Mouse (Mus musculus): ENCODE data around the gene Csf3.
"Not testable (repeated sequence)": the region's sequence is repeated elsewhere in the genome, so short reads cannot be mapped to it uniquely, and the experiment has no call there.

Csf3 gene

DNA sequence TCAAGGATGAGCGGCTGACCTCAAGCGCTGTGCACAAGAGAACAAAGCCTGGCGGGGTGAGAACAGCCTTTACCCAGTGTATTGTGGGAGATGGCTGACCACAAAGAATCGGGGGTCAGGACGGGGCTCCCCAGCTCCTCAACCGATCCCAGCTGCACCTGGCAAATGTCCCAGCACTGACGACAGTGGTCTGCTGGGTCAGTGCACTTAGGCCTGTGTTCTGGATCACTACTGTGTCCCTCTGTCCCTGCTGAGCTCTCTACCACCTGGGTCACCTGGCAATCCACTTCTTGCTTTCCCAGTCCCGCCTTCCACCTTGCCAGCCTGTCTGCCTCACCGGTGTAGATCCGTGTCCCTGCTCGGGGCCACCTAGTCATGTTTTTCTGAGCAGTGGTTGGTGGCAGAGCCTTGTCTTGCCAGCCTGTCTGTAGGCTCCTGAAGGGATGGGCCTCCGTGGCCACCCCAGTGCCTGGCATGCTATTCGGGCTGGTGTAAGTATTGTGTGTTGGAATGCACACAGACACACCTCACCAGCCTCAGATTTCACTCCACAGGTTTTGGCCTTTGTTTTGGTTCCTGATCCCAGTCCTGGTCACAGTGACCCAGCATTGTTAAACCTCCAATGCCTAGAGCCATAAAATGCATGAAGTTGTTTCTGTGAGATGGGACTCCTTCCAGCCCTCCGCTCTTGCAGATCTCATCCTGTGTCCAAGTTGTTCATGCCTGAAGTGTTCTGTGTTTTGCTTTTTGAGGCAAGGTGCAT lies 4.4 kb upstream of the Csf3 start:
- DNase-seq (ENCODE audit: low read depth, low spot score) = no peak

- DNase-seq (ENCODE audit: low read depth, low spot score) = no peak
Observed at GRCm38 (mm10) chr11:98697225-98697624, 3.8 kb upstream of the Csf3 start.

GRCm38 (mm10) chr11:98698849-98699640 lies 2.0 kb upstream of the Csf3 start:
- no peak for DNase-seq (ENCODE audit: low read depth, low spot score)

DNA sequence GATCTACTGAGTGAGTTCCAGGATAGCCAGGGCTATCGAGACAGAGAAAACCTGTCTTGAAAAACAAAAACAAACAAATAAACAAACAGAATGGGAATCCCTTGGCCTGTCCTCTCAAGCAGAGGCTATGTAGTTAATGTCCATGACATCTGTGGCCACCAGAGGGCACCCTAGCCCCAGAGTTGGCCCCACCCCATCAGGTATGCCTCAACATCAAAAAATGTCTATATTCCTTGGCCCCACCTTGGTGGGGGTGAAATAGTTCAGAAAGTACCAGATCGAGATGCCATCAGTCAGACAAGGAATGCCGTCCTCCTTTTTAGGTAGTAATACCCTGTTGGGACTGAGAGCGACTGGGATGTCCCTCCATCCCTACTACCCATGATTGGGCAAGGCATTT lies 1.2 kb upstream of the Csf3 start:
- peak; percentile 50 for DNase-seq (ENCODE audit: low read depth, low spot score)

- no peak for DNase-seq (ENCODE audit: low read depth, low spot score)
Observed at GRCm38 (mm10) chr11:98702323-98702722, 1.3 kb downstream of the Csf3 start.

DNA sequence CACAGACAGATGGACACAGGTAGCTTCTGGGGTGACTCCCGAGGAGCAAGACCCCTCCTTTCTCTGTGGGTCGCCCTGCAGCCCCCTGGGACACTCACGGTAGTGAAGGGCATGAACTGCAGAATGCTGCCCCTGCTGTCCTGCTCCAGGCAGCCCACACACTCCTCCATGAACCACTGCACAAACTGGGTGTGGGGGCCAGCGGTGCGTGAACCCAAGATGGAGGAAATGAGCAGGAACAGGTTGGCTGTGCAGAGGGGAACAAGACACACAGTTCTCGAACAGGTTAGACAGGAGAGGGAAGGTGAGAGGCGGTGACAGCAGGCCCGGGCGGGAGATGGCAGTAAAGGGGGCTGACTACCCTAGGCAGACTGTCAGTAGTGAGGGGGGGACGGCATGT lies 4.0 kb downstream of the Csf3 start:
- no peak for DNase-seq (ENCODE audit: low read depth, low spot score)

DNA sequence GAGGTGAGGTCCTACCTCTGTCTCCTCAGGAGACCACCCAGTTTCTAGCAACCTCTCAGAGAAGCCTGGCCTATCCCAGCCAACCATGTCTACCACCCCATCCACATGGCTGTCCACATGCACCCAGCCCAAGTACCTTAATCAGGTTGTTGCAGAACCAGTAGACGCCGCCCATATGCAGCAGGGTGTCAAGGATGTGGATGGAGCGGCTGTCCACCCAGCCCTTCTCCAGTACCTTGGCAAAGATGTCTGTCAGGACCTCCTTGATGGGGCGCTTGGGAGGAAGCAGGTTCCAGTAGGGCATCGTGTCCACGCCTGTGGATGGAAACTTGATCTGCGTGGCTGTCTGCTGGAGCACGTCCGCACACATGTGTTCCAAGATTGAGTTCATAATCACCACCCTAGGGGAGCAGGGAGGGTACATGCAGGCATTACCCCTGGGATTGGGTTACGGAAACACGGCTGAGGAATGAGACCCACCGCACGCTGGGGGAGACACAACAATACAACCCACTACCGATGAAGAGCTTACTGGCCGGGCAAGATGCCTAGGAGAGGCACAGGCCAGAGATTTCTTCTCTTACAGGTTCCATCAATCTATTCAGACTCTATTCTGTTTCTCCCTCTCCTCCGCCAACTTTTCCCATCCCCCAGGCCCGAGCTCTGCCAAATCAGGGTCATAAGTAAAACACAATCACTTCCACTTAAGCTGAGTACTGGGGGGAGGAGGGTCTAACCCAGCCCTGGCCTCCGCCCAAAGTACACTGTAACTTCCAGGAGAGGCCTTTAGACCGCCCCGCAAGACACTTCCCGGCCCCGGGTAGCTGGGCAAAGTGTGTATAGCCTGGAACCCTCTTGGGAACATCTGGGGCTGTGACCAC lies 6.6 kb downstream of the Csf3 start:
- no peak for DNase-seq (ENCODE audit: low read depth, low spot score)

DNA sequence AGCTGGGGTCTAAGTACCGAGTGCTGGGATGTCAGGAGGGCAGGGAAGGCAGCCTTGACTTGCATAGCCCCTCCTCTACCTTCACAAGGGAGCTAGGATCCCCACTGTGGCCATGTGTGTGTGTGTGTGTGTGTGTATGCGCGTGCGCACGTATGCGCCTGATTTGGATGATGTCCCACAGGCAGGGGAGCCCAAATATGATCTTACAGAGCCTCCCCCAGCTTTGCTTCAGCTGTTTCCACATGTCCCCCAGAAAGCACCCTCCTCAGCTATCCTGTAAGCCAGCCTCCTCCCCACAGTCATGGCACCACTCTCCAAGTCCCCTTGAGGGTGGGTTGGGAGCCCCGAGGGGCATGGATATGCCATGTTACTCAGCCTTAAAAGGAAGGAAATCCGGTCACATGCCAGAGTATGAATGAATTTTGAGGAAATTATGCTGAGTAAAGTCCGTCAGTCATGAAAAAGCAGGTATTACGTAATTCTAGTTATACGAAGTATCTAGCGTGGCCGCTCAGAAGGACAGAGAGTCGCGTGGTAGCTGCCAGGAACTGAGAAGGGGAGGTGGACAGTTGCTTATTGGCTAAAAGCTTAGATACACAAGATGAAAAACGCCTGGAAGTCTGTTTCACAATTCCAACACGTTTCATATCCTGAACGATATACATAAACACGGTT lies 7.4 kb downstream of the Csf3 start:
- no peak for DNase-seq (ENCODE audit: low read depth, low spot score)

DNA sequence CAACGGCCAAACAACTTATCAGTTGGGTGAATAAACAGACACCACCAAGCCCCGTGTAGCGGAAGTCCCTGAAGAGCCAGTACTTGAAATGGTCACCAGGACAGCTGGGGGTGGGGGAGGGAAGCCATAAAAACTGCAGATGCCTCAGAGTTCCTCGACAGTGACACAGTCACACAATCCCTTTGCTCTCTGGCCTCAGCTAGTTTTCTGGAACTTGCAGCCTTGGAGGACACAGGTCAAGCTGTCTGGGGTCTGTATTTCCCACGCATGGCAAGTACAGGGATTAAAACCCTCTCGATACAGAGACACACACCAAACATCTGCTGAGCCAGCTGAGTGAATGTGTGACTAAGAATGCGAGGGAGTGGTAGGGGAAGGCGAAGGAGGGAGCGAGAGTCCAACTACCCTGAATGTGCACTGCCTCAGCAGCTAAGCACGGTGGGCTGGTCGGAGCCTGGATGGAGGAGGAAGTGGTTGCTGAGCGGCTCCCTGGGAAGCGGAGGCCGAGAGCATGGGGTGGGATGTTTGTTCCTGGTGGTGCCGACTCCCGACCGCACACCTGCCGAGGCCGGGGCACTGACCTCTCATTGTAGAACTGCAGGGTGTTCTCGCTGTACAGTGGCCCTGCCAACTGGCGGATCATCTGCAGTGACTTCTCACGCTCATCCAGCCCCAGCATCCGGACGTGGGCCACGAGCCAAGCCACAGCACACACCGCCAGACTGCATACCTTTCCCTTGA lies 8.1 kb downstream of the Csf3 start:
- no peak for DNase-seq (ENCODE audit: low read depth, low spot score)

GRCm38 (mm10) chr11:98710416-98711045 lies 9.5 kb downstream of the Csf3 start:
- peak; percentile 84 for DNase-seq (ENCODE audit: low read depth, low spot score)

- no peak for DNase-seq (ENCODE audit: low read depth, low spot score)
Observed at GRCm38 (mm10) chr11:98711046-98711434, 10.0 kb downstream of the Csf3 start.

DNA sequence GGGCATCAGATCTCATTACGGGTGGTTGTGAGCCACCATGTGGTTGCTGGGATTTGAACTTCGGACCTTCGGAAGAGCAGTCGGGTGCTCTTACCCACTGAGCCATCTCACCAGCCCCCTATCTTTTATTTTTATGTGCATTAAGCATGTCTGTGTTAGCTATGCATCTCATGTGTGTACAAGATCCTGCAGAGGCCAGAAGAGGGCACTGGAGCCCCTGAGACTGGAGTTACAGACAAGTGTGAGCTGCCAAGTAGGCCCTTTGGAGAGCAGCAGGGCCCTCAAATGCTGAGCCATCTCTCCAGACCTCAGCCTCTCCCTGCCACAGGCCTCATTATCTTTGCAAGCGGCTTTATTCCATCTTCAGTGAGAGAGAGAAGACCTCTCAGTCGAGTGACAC lies 10.9 kb downstream of the Csf3 start:
- DNase-seq (ENCODE audit: low read depth, low spot score) = not testable (repeated sequence)

DNA sequence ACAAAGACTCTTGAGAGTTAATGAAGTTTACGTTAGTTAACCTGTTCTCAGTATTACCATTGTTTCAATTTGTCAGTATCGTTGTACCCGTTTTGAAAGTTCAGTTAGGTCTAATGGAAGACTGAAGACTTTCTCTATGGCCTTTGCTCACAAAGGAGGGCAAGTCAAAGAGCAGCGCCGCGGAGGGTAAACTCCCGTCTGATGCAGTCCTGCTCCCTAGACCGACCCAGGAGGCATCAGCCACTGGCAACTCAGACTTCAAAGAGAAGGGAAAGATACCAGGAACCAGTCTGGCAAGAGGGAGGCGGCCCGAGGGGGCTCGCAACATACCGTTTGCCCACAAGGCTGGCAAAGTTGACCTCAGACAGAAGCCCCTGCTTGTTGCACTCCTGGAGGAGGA lies 12.6 kb downstream of the Csf3 start:
- no peak for DNase-seq (ENCODE audit: low read depth, low spot score)

GRCm38 (mm10) chr11:98715946-98716345 lies 14.9 kb downstream of the Csf3 start:
- no peak for DNase-seq (ENCODE audit: low read depth, low spot score)

GRCm38 (mm10) chr11:98717904-98718303 lies 16.8 kb downstream of the Csf3 start:
- DNase-seq (ENCODE audit: low read depth, low spot score) = no peak

DNA sequence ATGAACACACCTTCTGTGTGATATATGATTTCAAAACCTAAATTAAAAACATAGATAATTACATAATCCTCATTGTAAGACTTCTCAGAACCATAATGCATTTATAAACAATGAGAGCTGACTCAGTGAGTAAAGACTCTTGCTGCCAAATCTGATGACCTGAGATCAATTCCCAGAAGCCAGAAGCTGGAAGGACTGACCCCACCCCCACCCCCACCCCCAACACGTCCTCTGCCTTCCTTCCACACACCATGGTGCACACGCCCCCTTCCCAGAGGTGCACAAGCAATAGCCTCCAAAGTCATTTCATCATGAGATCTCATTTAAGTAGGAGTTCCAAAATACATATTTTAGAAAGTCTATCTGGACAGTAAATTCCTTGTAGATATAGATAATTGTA lies 19.7 kb downstream of the Csf3 start:
- no peak for DNase-seq (ENCODE audit: low read depth, low spot score)

- no peak for DNase-seq (ENCODE audit: low read depth, low spot score)
Observed at GRCm38 (mm10) chr11:98721458-98722226, 20.6 kb downstream of the Csf3 start.

DNA sequence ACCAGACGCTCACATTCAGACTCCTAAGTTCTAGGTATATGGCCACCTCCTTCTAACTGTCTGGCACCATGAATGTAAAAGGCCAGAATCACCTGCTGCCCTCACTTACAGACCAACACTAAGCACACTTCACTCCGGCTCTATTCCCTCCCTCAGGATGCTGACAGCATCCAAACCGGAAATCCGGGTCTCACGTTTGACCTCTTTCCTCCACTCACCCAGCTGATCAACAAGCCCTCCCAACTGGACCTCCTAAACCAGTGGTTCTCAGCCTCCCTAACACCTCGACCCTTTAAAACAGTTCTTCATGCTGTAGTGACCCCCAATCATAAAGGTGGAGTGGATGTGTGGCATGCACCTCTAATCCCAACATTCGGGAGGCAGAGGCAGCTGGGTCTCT lies 22.0 kb downstream of the Csf3 start:
- DNase-seq (ENCODE audit: low read depth, low spot score) = no peak

- no peak for DNase-seq (ENCODE audit: low read depth, low spot score)
Observed at GRCm38 (mm10) chr11:98725926-98726506, 25.0 kb downstream of the Csf3 start.
